Mouse (Mus musculus) embryo, embryonic 10.5 days (tissue): ENCODE results near the gene Hnf1b.

ENCODE experiments used
- DNase-seq: peaks from one replicate; pipeline ENCODE4 v3.0.0-alpha.2; 2015; ENCODE audit warnings: low spot score

The Hnf1b gene

DNA sequence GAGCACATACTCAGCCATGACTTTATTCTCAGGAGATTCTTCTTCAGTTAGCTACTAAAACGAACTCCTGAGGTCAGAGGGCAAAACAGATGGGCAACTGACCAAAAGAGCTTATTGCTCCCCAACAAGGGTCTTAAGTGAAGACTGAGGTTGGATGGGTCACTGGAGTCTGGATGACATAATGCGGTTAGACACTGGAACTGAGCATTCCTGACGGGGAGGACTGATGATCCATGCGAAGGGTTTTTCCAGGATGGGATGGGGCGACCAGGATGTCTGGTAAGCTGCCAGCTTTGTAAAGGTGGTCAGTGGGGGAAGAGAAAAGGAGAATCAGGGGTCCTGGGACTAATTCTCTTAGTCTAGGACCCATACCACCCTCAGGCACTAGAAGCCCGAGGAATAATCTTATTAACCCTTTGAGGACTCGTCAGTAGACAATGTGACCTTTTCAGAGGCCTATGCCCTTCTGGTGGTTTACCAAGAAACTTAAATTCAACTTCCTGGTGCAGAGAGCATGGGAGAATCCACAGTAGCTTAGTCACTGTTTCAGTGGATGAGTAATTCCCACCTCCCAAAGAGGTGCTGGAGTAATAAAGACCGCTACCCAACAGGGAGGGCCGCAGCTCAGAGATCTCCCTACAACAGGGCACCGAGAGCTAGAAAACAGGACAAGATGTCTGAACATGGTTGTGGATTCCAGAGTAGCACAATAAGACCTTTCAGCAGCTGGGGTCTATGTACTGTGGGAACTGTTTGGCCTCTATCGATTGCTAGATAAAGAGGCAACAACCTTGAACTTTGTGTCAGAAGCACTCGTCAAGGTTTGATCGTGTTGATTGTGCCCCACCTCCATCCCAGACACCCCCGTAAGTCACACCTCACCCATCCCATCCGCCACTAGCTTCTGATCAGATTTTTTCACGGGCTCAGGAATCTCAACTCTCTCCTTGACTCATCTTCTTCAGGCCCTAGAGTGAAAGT, 46.9 kb downstream of the Hnf1b start:
- no peak for DNase-seq

DNA sequence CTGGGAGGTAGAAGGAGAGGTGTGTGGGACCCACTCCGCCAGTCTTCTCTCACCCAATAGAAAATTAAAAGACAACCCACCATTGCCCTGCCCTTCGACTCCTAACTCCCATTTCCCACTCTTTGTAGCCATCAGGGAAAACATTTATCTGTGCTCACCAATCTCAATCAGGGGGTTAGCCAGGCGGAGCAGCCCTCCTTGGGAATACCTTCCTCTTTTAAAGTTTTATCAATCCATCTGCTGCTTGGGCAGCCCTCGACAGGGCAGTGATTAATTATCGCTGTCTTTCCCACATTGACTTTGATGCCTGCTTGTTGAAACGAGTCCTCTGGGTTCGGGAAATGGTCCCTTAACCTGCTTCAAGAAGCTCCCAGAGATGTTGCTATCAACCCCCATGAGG, 47.7 kb downstream of the Hnf1b start:
- no peak for DNase-seq

DNA sequence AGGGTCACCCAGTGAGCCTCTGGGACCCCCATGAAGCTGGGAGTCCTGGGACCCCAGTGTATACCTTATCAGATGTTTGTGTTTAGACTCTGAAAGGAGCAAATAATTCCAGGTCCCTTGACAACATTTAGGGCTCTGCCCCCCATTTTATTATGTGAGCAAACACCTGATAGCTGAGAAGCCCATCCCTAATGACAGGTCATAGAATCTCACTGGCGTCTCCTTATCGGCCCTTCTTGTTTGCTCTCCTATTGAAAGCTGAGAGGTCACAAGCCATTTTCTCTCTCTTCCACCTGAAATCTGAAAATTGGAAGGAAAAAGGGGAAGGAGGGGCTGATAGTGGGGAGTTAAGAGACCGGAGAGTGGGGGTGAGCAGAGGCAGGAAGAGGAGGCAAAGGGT, 52.9 kb downstream of the Hnf1b start:
- DNase-seq: no peak

DNA sequence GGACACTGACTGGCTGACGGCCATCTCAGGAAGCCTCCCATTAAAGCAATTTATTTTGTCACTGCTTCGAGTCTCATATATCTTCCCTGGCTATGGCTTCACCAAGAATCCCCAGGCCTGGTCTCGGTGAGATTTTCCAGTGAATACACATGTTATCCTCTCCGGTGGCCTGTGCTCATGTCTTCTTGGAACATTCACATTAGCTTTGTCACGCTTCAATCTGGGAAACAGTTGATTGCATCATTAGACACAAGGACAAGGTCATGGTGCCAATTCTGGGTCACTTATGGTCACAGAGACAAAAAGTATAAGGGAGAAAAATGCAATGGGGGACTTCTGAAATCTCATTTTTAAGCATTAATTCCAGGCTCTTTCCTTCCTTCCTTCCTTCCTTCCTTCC, 55.9 kb downstream of the Hnf1b start:
- DNase-seq: no peak

DNA sequence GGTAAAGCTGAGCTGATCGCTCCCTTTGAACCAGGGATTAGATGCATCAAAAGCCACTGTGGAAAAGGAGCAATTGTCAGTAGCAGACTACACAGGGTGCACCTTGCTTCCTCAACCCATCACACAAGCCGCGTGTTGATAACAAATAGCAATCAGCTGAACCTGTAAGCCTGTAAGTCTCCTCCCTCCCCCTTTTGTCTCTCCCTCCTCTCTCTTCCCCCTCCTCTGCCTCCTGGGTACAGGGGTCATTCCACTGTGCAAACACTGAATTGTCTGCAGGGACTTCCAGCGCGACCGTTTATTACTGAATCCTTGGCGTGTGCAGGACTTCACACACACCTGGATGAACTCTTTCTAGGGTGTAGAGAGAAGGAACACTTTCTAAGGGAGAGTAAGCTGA, 58.5 kb downstream of the Hnf1b start:
- DNase-seq: no peak

DNA sequence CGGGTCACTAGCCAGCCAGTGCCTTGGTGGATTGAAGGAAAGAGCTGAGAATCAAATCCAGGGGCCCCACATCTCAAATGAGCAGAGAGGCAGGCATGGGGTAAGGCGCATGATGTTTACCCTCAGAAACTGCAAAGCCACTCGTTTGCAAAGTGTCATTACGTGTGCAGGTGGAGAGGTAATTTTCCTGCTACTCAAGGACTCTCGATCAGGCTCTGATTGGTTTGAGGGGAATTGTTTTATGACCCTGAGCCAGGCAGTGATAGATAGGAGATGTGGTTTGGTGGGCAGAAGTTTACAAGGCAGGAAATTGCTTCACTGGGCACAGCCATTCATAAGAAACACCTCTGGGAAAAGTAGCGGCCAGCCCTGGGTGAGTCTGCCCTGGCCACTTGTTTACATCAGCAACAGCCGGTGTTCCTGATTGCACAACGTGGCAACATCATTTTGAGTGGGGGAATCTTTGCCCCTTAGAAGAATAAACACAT, 64.0 kb downstream of the Hnf1b start:
- DNase-seq: no peak

DNA sequence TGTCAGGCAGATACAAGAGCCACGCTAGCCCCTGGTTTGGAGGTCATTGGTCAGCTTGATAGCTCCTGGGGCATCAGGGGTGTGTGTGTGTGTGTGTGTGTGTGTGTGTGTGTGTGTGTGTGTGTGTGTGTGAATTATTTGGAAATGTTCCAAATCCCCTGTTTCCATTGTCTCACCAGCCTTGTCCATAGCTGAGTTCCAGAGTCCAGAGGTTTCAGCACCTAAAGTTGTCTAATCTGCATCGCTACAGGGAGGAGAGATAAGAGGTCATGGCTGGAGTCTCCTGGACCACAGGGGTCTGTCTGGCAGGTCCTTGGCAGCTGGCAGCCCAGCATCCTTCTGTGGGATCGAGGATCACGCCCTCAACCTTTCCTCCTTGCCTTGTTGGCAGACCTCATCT, 64.6 kb downstream of the Hnf1b start:
- no peak for DNase-seq

DNA sequence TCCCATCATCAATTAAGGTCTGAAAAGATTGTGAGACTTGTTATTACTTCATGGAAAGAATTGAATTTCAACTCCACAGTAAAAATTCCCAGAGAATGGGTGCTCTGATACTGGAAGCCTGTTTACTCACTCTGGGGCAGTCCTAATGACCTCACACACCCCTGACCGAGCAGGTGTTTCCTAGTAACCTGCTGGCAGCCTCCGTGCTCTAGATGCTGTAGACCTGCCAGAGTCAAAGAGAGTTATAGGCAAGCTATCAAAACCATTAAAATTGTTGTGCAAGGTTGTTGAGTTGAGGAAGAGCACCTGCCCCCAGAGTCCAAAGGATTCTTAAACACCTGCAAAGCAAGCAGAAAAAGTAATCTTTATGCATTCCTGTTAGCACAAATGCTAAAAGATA, 72.7 kb downstream of the Hnf1b start:
- no peak for DNase-seq

DNA sequence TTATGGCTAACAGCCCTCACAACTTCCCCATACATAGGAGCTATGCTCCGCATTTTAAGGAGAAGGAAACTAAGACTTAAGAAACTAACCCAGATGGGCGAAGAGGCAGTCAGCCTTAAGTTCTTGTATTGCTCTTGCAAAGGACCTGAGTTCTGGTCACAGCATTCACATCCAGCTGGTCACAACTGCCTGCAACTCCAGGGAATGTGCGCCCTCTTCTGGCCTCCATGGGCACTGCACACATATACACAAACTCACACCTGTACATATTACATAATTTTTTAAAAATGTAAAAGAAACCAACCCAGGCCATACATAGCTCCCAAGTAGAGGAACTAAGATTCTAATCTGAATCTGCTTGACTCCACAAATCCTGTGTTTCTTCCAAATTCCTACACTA, 77.2 kb downstream of the Hnf1b start:
- DNase-seq: peak; percentile 37

DNA sequence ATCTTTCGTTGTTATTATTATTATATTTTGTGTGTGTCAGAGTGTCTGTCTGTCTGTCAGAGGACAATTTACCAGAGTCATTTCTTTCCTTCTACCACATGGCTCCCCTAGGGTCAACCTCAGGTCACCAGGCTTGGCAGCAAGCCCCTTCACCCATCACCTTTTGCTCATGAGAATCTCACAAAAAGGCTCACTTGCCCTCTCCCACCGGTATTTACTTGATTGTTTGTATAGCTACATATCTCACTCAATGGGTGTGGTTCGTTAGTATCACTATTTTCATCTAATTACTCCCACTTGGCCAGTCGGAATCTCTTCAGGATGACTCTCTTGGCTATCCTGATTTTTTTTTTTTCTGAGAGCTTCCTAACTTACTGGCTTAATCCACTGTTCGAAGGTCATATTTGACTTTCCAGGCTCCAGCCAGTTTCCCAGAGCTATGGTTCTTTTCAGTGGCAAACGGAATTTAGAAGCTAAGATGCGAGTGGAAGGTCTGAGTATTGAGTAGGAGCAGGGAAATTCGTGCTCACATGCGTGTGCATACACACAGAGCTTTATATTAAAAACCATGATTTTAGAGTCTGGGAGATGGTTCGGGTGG, 82.7 kb downstream of the Hnf1b start:
- DNase-seq: no peak

DNA sequence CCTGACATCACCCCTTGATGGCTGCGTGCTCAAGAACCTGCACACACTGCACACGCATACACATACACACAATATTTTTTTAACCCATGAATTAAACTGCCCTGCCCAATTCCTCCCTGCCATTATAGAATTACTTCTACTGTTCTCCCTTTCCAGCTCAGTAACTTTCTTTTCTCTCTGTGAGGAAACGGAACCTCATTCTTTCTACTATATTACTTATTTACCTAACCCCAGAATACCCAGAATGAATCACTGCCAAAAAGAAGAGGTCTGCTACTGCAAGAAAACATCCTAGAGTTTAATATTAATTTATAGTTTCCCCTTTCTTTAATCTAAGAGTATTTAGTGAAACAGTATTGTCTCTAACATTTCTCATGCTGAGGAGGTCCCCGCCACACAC, 83.5 kb downstream of the Hnf1b start:
- DNase-seq: no peak

DNA sequence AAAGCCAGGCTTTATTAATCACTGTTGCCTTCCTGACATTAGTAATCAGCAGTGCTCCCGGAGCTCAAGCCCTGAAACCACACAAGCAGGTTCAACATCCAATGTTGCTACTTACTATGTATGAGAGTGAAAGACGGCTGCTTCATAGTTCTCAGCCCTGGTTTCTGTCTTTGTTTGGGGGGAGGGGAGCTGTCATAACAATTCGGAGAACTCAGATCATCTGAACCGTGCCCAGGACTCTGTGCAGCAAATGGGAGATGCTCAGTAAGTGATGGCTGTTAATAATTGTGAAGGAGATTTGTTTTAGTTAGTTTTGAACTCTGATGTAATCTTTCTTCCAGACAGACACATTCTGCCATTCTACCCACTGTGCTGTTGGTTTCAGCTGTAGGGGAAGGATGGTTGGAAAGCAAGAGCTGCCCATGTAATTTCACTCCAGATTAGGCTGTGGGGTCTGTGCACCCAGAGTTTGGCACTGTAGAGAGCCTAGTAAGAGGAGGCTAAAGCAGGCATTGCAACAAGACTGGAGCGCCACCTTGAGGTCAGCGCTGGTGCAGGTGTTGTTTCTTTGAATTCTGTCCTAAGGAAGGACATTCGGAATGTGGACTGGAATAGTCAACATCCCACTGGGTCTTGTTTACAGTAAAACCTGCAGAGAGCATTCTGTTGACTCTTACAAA, 86.3 kb downstream of the Hnf1b start:
- peak; percentile 92 for DNase-seq

DNA sequence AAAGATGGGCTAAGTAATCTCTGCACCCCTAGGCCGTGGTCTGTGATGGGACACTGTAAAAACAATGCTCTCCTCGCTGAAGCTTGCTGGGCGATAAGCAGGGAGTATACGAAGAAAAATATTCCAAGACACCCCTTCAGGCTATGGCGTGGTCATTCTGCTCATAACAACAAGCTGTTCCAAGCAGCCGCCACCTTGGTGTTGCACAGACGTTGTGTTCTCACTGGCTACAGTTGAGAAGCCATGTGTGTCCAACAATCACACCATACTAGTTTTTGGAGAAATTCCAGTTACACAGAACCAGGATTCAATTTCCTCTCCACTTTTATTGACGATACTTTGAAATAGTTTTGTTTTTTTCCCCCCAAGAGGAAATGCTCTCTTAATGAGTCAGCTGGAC, 88.7 kb downstream of the Hnf1b start:
- no peak for DNase-seq

DNA sequence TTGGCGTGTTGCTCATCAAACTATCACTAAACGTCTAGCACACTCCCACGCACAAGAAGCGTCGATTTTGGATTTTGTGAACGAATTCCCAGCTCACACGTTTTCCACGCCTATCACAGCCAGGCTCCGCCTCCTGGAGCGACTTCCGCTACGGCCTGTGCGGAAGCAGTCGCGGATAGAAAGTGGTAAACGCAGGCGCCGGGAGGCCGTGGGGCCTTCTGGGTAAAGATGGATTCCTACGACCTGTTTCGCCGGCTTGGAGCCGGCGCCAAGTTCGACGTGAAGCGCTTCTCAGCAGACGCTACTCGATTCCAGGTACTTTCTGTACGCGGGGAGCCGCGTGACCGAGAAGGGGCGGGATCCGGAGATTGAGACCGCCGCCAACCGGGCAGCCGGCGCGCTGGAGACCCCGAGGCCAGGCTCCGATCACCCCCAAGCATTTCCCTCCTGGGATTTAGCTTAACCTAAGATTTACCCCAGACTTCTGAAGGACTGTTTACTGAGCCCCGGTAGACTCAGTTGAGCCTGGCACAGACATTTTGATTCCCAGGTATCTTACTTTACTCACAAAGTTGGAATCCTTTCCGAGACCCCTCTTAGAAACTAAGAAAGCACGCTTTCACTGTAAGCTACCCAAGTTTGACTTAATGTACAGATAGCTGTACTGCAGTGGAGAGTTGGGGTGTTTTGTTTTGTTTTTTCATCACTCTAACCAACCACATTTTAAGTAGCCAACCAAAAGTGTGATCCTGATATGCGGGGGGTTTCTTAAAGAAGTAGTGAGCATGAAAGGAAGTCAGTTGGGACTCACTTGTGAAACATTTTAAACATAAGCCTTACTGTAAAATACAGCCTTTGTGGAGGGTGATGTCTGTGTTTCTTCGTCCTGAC, 92.3 kb downstream of the Hnf1b start, which contains the start of gene Ddx52:
Gene Ddx52, plus strand, starts transcription at position 113 of the 891 bp plus-strand sequence.
- peak; percentile 96 for DNase-seq
